Mouse (Mus musculus) liver, embryonic 16.5 days (tissue): ENCODE measurements around the gene Itpripl1. TPM values are rescaled to one million over a fixed set of nuclear protein-coding genes. Genes with fewer than 3 reads are reported as not detected.
"Not testable (repeated sequence)": the region's sequence is repeated elsewhere in the genome, so short reads cannot be mapped to it uniquely, and the experiment has no call there.

Experiments
- ATAC-seq: fragments of 200-750 bp; cut with Nextera tagmentation; 2 replicates; pipeline ENCODE4 v1.8.0; 2017; ENCODE audit warnings: low read depth, mild to moderate bottlenecking, moderate number of reproducible peaks, moderate library complexity
- H3K27ac ChIP-seq: fragments of 300-500 bp; sonication (generic); 2 replicates; pipeline ENCODE4 v1.5.1; 2014; ENCODE audit warnings: mild to moderate bottlenecking, low read length
- H3K27me3 ChIP-seq: fragments of 300-500 bp; sonication (generic); 2 replicates; pipeline ENCODE4 v1.6.1; 2014; ENCODE audit warnings: low read depth, low read length, mixed read lengths; ENCODE audit not compliant: control insufficient read depth, insufficient read depth
- H3K36me3 ChIP-seq: fragments of 300-500 bp; sonication (generic); 2 replicates; pipeline ENCODE4 v1.6.1; 2014; ENCODE audit warnings: mild to moderate bottlenecking; ENCODE audit not compliant: control insufficient read depth, insufficient read depth
- H3K4me1 ChIP-seq: fragments of 300-500 bp; sonication (generic); 2 replicates; pipeline ENCODE4 v1.6.1; 2014; ENCODE audit warnings: low read depth, low read length, mixed read lengths; ENCODE audit not compliant: control insufficient read depth
- H3K4me2 ChIP-seq: fragments of 300-500 bp; sonication (generic); 2 replicates; pipeline ENCODE4 v1.6.1; 2014; ENCODE audit warnings: low read depth, low read length, mixed read lengths
- H3K4me3 ChIP-seq: fragments of 300-500 bp; sonication (generic); 2 replicates; pipeline ENCODE4 v1.5.1; 2014; ENCODE audit warnings: low read depth, mild to moderate bottlenecking, low read length
- H3K9ac ChIP-seq: fragments of 300-500 bp; sonication (generic); 2 replicates; pipeline ENCODE4 v1.6.1; 2014; ENCODE audit warnings: low read depth, low read length
- H3K9me3 ChIP-seq: fragments of 300-500 bp; sonication (generic); replicated peaks from 2 replicates; pipeline ENCODE4 v1.6.1; 2016; ENCODE audit warnings: low read length; ENCODE audit not compliant: control insufficient read depth
- WGBS: fragments of 180-500 bp; shearing (Covaris S2); extraction: QIAGEN DNeasy Blood & Tissue Kit; methylation state at CpG from one replicate; pipeline ENCODE4 v1.1.7; 2014; ENCODE audit not compliant: insufficient replicate concordance; 5-methylcytosine and 5-hydroxymethylcytosine counted together
- polyA plus RNA-seq: library from polyadenylated mRNA; unstranded; fragments of >200 nt; fragmentation: Nextera tagmentation; extraction: Ambion mirVana; gene quantifications from 2 replicates; pipeline ENCODE4 v1.2.1, GENCODE M21; 2015

The Itpripl1 gene
- polyA plus RNA-seq, 1 experiment from 2014 or later: 21.7 TPM

GRCm38 (mm10) chr2:127140011-127140410 lies 3.2 kb downstream of the Itpripl1 start:
- H3K27ac ChIP-seq: no peak overlapping the region
- WGBS: 91% methylated on average over 7 of the region's 7 CpGs
- no peak for ATAC-seq

GRCm38 (mm10) chr2:127139605-127140004 lies 3.6 kb downstream of the Itpripl1 start:
- H3K27ac ChIP-seq: no peak overlapping the region
- no peak overlapping the region for H3K4me3 ChIP-seq
- WGBS: 93% methylated on average over 1 of the region's 1 CpGs
- H3K27me3 ChIP-seq: no peaks in the 10 kb centered on the region
- H3K9me3 ChIP-seq: 0 out of 2 replicates have a peak, but pooled peaks cover 2% of the 10 kb centered on the region
- peaks cover 41% of the 10 kb centered on the region for H3K4me1 ChIP-seq
- no peak overlapping the region for H3K9ac ChIP-seq
- ATAC-seq: no peak
- H3K36me3 ChIP-seq: peaks cover 27% of the 10 kb centered on the region
- no peak overlapping the region for H3K4me2 ChIP-seq

More at GRCm38 (mm10) chr2:127140011-127140410, 3.2 kb downstream of the Itpripl1 start:
- Histone ChIP-seq H3K4me3 (no peak overlapping the region), H3K4me1 (peaks cover 41% of the 10 kb centered on the region), H3K27me3 (no peaks in the 10 kb centered on the region), H3K9ac (no peak overlapping the region), H3K9me3 (0 out of 2 replicates have a peak, but pooled peaks cover 2% of the 10 kb centered on the region), H3K4me2 (no peak overlapping the region), H3K36me3 (peaks cover 27% of the 10 kb centered on the region)

- no peak overlapping the region for H3K27ac ChIP-seq
- ATAC-seq: no peak
- H3K4me3 ChIP-seq: no peak overlapping the region
- 0 out of 2 replicates have a peak, but pooled peaks cover 2% of the 10 kb centered on the region for H3K9me3 ChIP-seq
- H3K4me2 ChIP-seq: no peak overlapping the region
- WGBS: 79% methylated on average over 8 of the region's 8 CpGs
- H3K9ac ChIP-seq: no peak overlapping the region
- H3K27me3 ChIP-seq: no peaks in the 10 kb centered on the region
- peaks cover 41% of the 10 kb centered on the region for H3K4me1 ChIP-seq
- H3K36me3 ChIP-seq: peaks cover 27% of the 10 kb centered on the region
Observed at GRCm38 (mm10) chr2:127139094-127139493, 4.1 kb downstream of the Itpripl1 start.

- ATAC-seq: no peak
- H3K4me3 ChIP-seq: no peak overlapping the region
- H3K4me2 ChIP-seq: no peak overlapping the region
- no peaks in the 10 kb centered on the region for H3K27me3 ChIP-seq
- peaks cover 35% of the 10 kb centered on the region for H3K4me1 ChIP-seq
- peaks cover 27% of the 10 kb centered on the region for H3K36me3 ChIP-seq
- H3K9me3 ChIP-seq: 0 out of 2 replicates have a peak, but pooled peaks cover 2% of the 10 kb centered on the region
- no peak overlapping the region for H3K27ac ChIP-seq
- no peak overlapping the region for H3K9ac ChIP-seq
- WGBS: 82% methylated on average over 4 of the region's 4 CpGs
Observed at GRCm38 (mm10) chr2:127138449-127138848, 4.8 kb downstream of the Itpripl1 start.

GRCm38 (mm10) chr2:127137838-127138420 lies 5.3 kb downstream of the Itpripl1 start:
- H3K9ac ChIP-seq: no peak overlapping the region
- no peak overlapping the region for H3K4me2 ChIP-seq
- ATAC-seq: no peak
- no peak overlapping the region for H3K4me3 ChIP-seq
- peaks cover 36% of the 10 kb centered on the region for H3K4me1 ChIP-seq
- no peak overlapping the region for H3K27ac ChIP-seq
- H3K36me3 ChIP-seq: peaks cover 27% of the 10 kb centered on the region
- no peaks in the 10 kb centered on the region for H3K27me3 ChIP-seq
- WGBS: 75% methylated on average over 10 of the region's 10 CpGs
- 0 out of 2 replicates have a peak, but pooled peaks cover 2% of the 10 kb centered on the region for H3K9me3 ChIP-seq

- 13% methylated on average over 5 of the region's 5 CpGs for WGBS
- Histone ChIP-seq H3K4me2 (no peak overlapping the region), H3K36me3 (peaks cover 27% of the 10 kb centered on the region), H3K9me3 (0 out of 2 replicates have a peak, but pooled peaks cover 2% of the 10 kb centered on the region), H3K27ac (0 out of 2 replicates have a peak overlapping the region, but pooled peaks have one; percentile 16), H3K27me3 (no peaks in the 10 kb centered on the region), H3K9ac (0 out of 2 replicates have a peak overlapping the region, but pooled peaks have one; percentile 9), H3K4me1 (peaks cover 38% of the 10 kb centered on the region), H3K4me3 (no peak overlapping the region)
- no peak for ATAC-seq
Observed at GRCm38 (mm10) chr2:127136979-127137378, 6.3 kb downstream of the Itpripl1 start.

- WGBS: 16% methylated on average over 2 of the region's 3 CpGs
- H3K9me3 ChIP-seq: not testable (repeated sequence)
Observed at GRCm38 (mm10) chr2:127135255-127135654, 8.0 kb downstream of the Itpripl1 start.

GRCm38 (mm10) chr2:127133621-127134461 lies 9.4 kb downstream of the Itpripl1 start, which contains the start of gene Ncaph:
Gene Ncaph (minus strand): TSS chr2:127133954.
- peak within 1 kb of the TSS; percentile 94 for H3K4me3 ChIP-seq
- H3K4me1 ChIP-seq: peaks cover 43% of the 10 kb centered on the region
- WGBS: 1% methylated on average over 57 of the region's 57 CpGs
- H3K27ac ChIP-seq: peak within 1 kb of the TSS; percentile 99
- H3K4me2 ChIP-seq: peak within 1 kb of the TSS; percentile 90
- H3K9me3 ChIP-seq: no peaks in the 10 kb centered on the region
- ATAC-seq: peak; percentile 93
- H3K36me3 ChIP-seq: peaks cover under 1% of the 10 kb centered on the region; the same call in 1 of the 2 replicates
- H3K9ac ChIP-seq: peak within 1 kb of the TSS; percentile 92
- no peaks in the 10 kb centered on the region for H3K27me3 ChIP-seq

More at GRCm38 (mm10) chr2:127135255-127135654, 8.0 kb downstream of the Itpripl1 start:
- not testable (repeated sequence) for H3K27me3 ChIP-seq, H3K27ac ChIP-seq, H3K4me2 ChIP-seq, H3K4me3 ChIP-seq, ATAC-seq, H3K9ac ChIP-seq
- peaks cover 13% of the 10 kb centered on the region for H3K36me3 ChIP-seq
- peaks cover 37% of the 10 kb centered on the region for H3K4me1 ChIP-seq
